Mouse (Mus musculus) heart, embryonic 11.5 days (tissue): ENCODE data around the gene Fam19a2. TPM values are rescaled to one million over a fixed set of nuclear protein-coding genes. Genes with fewer than 3 reads are reported as not detected.

Experiments
- ATAC-seq: fragments of 200-750 bp; cut with Nextera tagmentation; replicated peaks from 2 replicates; pipeline ENCODE4 v1.8.0; 2017; ENCODE audit warnings: moderate library complexity; ENCODE audit not compliant: insufficient number of reproducible peaks, low FRiP score, low TSS enrichment
- H3K27ac ChIP-seq: fragments of 300-500 bp; sonication (generic); 2 replicates; pipeline ENCODE4 v1.5.1; 2014; ENCODE audit warnings: mild to moderate bottlenecking, low read depth, low read length
- H3K27me3 ChIP-seq: fragments of 300-500 bp; sonication (generic); 2 replicates; pipeline ENCODE4 v1.6.1; 2014; ENCODE audit warnings: mild to moderate bottlenecking, low read length, mixed read lengths; ENCODE audit not compliant: control insufficient read depth, insufficient read depth
- H3K36me3 ChIP-seq: fragments of 300-500 bp; sonication (generic); 2 replicates; pipeline ENCODE4 v1.6.1; 2014; ENCODE audit warnings: mild to moderate bottlenecking, low read length, moderate library complexity, mixed read lengths; ENCODE audit not compliant: control insufficient read depth, insufficient read depth
- H3K4me1 ChIP-seq: fragments of 300-500 bp; sonication (generic); 2 replicates; pipeline ENCODE4 v1.6.1; 2014; ENCODE audit warnings: low read length; ENCODE audit not compliant: control insufficient read depth, insufficient read depth
- H3K4me2 ChIP-seq: fragments of 300-500 bp; sonication (generic); 2 replicates; pipeline ENCODE4 v1.6.1; 2014; ENCODE audit warnings: mild to moderate bottlenecking, moderate library complexity
- H3K4me3 ChIP-seq: fragments of 300-500 bp; sonication (generic); 2 replicates; pipeline ENCODE4 v1.5.1; 2014; ENCODE audit warnings: low read depth, low read length
- H3K9ac ChIP-seq: fragments of 300-500 bp; sonication (generic); 2 replicates; pipeline ENCODE4 v1.6.1; 2014; ENCODE audit warnings: mild to moderate bottlenecking, low read depth, low read length, moderate library complexity
- H3K9me3 ChIP-seq: fragments of 300-500 bp; sonication (generic); replicated peaks from 2 replicates; pipeline ENCODE4 v1.6.1; 2016; ENCODE audit warnings: low read length; ENCODE audit not compliant: control insufficient read depth
- WGBS: fragments of 180-500 bp; shearing (Covaris S2); extraction: QIAGEN DNeasy Blood & Tissue Kit; methylation state at CpG from one replicate; pipeline ENCODE4 v1.1.7; 2014; ENCODE audit not compliant: insufficient replicate concordance; 5-methylcytosine and 5-hydroxymethylcytosine counted together
- polyA plus RNA-seq: library from polyadenylated mRNA; unstranded; fragments of >200 nt; fragmentation: Nextera tagmentation; extraction: Ambion mirVana; gene quantifications from 2 replicates; pipeline ENCODE4 v1.2.1, GENCODE M21; 2014

The Fam19a2 gene
- polyA plus RNA-seq, 1 experiment from 2014 or later, result 1.2 TPM

DNA sequence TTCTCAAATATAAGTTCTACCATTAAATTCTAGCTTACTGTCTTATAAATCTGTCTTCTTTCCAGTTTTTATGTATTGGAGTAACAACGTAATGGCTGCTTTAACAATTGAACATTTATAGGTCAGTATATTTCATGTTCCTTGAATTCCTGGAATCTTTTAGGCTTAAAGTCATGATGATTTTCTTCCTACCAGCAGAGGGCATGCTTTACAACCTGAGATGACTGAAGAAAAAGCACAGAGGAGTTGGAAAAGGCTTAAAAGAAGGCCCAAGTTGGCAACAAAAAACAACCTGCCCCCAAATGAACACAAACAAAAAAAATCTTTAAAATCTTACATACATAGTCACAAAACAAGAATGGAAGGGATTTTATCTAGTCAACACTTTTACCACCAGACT lies 193.0 kb downstream of the Fam19a2 start:
- Histone ChIP-seq H3K4me3 (no peak overlapping the region), H3K4me1 (no peaks in the 10 kb centered on the region), H3K9ac (no peak overlapping the region), H3K4me2 (no peak overlapping the region), H3K9me3 (no peaks in the 10 kb centered on the region), H3K27me3 (no peaks in the 10 kb centered on the region), H3K36me3 (no peaks in the 10 kb centered on the region), H3K27ac (no peak overlapping the region)
- no peak for ATAC-seq
- WGBS, result 73% methylated on average over 1 of the region's 1 CpGs

DNA sequence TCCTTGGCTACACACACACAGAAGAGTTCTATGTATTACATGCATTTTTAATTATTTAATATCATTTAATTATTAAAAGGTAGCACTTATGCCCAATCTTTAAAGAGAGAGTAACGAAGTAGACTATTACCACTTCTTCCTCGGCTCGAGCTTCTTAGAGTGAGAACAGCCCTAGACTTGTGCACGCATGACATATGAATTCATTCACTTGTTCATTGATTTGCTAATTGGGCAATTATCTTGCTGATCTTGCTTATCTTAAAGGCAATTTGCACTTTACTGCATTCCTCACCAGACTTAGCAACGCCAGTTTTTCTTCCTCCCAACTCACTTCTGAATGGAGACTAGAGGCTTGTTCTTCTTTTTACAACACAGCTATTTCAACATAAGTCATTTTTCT lies 196.7 kb downstream of the Fam19a2 start:
- Histone ChIP-seq H3K36me3 (no peaks in the 10 kb centered on the region), H3K27ac (no peak overlapping the region), H3K9me3 (no peaks in the 10 kb centered on the region), H3K4me3 (no peak overlapping the region), H3K4me1 (no peaks in the 10 kb centered on the region), H3K27me3 (no peaks in the 10 kb centered on the region), H3K4me2 (no peak overlapping the region), H3K9ac (no peak overlapping the region)
- WGBS, result 72% methylated on average over 5 of the region's 5 CpGs
- ATAC-seq, result no peak

DNA sequence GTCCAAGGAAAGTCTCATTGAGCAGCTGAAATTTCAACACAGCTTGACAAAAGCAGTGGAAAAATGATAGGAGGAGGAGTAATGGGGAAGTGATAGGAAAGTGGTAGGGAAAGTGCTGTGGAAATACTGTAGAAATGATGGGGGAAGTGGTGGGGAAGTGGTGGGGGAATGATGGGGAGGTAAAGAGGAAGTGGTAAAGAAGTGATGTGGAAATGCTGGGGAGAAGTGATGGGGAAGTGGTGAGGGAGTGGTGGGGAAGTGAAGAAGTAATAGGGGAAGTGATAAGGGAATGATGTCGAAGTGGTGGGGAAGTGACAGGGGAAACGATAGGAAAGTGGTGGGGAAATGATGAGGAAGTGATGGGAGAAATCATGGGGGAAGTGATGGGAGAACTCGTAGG lies 198.5 kb downstream of the Fam19a2 start:
- no peak for ATAC-seq
- H3K4me3 ChIP-seq, result no peak overlapping the region
- no peak overlapping the region for H3K4me2 ChIP-seq
- 75% methylated on average over 3 of the region's 3 CpGs for WGBS
- H3K27ac ChIP-seq, result no peak overlapping the region
- no peak overlapping the region for H3K9ac ChIP-seq
- no peaks in the 10 kb centered on the region for H3K27me3 ChIP-seq
- no peaks in the 10 kb centered on the region for H3K9me3 ChIP-seq
- no peaks in the 10 kb centered on the region for H3K4me1 ChIP-seq
- no peaks in the 10 kb centered on the region for H3K36me3 ChIP-seq

DNA sequence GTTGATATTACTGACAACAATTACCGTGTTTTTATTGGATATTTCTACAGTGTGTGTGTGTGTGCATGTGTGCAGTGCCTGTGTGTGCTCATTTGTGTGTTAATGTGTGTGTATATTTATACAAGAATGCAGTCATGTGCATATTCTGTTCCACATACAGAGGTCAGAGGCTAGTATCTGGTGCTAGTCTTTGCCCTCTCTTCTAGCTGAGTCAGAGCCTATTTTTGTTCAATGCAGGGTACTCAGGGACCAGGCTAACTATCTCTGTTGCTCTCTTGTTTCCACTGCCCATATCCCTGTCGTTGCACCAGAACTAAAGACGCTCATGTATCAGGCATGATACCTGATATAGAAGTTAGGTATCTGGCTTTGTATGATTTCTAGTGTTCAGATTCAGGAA lies 251.0 kb downstream of the Fam19a2 start:
- no peak for ATAC-seq
- Histone ChIP-seq H3K9me3 (no peaks in the 10 kb centered on the region), H3K4me1 (no peaks in the 10 kb centered on the region), H3K36me3 (no peaks in the 10 kb centered on the region), H3K27ac (no peak overlapping the region), H3K4me3 (no peak overlapping the region), H3K27me3 (no peaks in the 10 kb centered on the region), H3K4me2 (no peak overlapping the region), H3K9ac (no peak overlapping the region)
- WGBS, result 64% methylated on average over 3 of the region's 3 CpGs

DNA sequence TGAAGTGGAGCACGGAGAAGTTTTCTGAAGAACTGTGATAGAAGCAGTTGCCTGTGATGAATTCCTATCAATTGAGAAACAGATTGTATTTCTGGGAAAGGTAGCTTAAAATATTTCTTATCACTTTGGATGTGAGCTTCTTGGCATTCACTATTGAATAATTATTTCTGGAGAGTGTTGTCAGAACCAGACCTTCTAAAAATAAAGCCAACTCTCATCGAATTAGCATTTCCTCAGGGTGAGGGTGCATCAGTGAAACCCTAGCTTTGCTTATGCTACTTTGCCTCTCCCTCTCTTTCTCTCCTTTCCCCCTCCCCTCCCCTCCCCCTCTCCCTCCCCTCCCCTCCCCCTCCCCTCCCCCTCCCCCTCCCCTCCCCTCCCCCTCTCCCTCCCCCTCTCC lies 256.8 kb downstream of the Fam19a2 start:
- no peak for ATAC-seq
- Histone ChIP-seq H3K9ac (no peak overlapping the region), H3K4me2 (no peak overlapping the region), H3K27me3 (no peaks in the 10 kb centered on the region), H3K4me3 (no peak overlapping the region), H3K27ac (no peak overlapping the region), H3K9me3 (no peaks in the 10 kb centered on the region), H3K4me1 (no peaks in the 10 kb centered on the region), H3K36me3 (no peaks in the 10 kb centered on the region)
- 69% methylated on average over 2 of the region's 2 CpGs for WGBS

DNA sequence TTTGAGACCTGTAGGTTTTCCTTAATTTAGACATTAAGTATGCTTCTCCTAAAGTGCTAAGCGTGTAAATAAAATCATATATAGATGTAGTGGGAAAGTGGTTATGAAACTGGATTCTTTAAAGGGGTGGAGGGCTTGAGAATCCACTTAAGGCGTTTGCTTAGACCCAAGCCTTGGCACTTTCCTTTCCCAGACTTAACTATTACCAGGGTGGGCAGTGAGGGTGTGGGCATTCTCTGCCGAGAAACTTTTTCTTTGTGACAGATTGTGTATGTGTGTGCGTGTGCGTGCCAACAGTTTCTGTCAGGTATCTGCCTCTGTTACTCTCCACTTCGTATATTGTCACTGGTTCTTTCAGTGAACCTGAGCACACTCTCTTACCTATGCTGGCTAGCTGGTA lies 257.4 kb downstream of the Fam19a2 start:
- H3K4me1 ChIP-seq, result no peaks in the 10 kb centered on the region
- no peaks in the 10 kb centered on the region for H3K9me3 ChIP-seq
- no peak overlapping the region for H3K4me2 ChIP-seq
- WGBS, result 85% methylated on average over 6 of the region's 6 CpGs
- no peak for ATAC-seq
- no peak overlapping the region for H3K4me3 ChIP-seq
- H3K9ac ChIP-seq, result no peak overlapping the region
- H3K27me3 ChIP-seq, result no peaks in the 10 kb centered on the region
- H3K27ac ChIP-seq, result no peak overlapping the region
- no peaks in the 10 kb centered on the region for H3K36me3 ChIP-seq

DNA sequence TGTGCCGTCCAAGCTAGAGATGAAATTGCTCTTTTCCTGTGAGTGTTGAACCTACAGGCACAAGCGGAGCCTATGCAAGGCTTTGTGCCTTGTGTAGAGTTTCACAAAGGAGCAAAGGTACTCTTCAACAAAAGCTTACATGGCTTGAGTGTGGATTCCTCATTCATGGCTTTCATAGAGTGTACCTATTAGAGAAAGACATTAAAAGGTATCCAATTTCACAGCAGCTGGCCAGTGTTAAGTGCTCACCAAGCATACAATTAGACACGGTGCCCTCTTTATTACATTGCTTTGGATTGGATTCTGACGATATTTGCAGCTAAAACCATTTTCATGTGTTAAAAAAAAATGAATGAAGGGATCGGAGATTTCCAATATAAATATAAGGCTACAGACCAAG lies 261.6 kb downstream of the Fam19a2 start:
- H3K4me3 ChIP-seq, result no peak overlapping the region
- H3K27ac ChIP-seq, result no peak overlapping the region
- 82% methylated on average over 5 of the region's 5 CpGs for WGBS
- H3K27me3 ChIP-seq, result no peaks in the 10 kb centered on the region
- H3K9me3 ChIP-seq, result no peaks in the 10 kb centered on the region
- H3K9ac ChIP-seq, result no peak overlapping the region
- no peaks in the 10 kb centered on the region for H3K36me3 ChIP-seq
- no peaks in the 10 kb centered on the region for H3K4me1 ChIP-seq
- no peak overlapping the region for H3K4me2 ChIP-seq
- no peak for ATAC-seq

DNA sequence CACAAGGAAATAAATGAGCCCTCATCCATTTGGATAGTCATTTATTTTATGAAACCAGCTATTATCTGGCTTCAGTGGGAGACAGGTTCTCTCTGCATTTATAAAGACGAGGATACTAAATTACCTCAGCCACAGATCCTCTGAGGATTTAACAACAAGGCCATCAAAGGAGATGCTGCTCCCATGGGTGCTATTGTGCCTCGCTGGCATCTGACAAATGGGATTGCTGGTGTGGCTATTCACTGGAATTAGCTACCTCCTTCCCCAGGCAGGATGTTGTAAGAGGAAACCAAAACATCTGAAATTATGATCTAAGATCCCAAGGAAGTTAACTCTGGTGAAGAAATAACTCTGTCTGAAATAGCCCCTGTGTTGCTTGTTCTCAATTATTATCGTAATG lies 262.3 kb downstream of the Fam19a2 start:
- Histone ChIP-seq H3K27me3 (no peaks in the 10 kb centered on the region), H3K4me1 (no peaks in the 10 kb centered on the region), H3K4me2 (no peak overlapping the region), H3K9ac (no peak overlapping the region), H3K4me3 (no peak overlapping the region), H3K9me3 (no peaks in the 10 kb centered on the region), H3K36me3 (no peaks in the 10 kb centered on the region), H3K27ac (no peak overlapping the region)
- no peak for ATAC-seq
- 76% methylated on average over 3 of the region's 3 CpGs for WGBS

DNA sequence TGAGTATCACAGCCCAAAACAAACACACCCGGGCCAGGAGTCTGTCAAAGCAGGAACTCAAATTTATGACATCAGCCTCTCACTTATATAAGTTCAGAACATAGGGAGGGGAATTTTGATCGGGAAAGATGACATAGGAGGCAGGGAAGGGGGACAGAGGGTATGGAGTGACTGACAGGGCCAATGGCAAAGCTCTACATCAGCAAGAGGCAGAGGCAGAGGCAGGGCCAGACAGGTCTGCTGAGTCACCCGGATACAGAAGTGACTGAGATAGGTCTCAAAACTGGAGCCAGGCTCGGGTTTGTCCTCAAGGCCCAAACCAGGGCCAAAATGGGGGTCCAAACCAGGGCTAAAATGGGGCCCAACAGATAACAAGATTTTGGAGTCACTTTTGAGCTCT lies 272.3 kb downstream of the Fam19a2 start:
- Histone ChIP-seq H3K4me1 (no peaks in the 10 kb centered on the region), H3K9me3 (no peaks in the 10 kb centered on the region), H3K4me2 (no peak overlapping the region), H3K27ac (no peak overlapping the region), H3K27me3 (no peaks in the 10 kb centered on the region), H3K36me3 (no peaks in the 10 kb centered on the region), H3K9ac (no peak overlapping the region), H3K4me3 (no peak overlapping the region)
- 69% methylated on average over 4 of the region's 4 CpGs for WGBS
- no peak for ATAC-seq
